In genomic region chr8:98572597-98573514, GRCm38 (mm10) we compare ENCODE assay signal across 10 mouse cellular contexts.
DNase-seq lines count a peak whose midpoint lies in the region; ATAC-seq lines count a peak whose summit lies in the region.
"Had no signal": no experiment of that assay in that cellular context is flagged by ENCODE, and none has a peak within 500 bp of the region (broad histone marks: within the 10 kb centered on the region; RNA-seq: fewer than 3 reads in every experiment).

No protein-coding gene starts in this region.

- peak; percentile 99 for ATAC-seq in forebrain, embryonic 16.5 days
- ATAC-seq in neural tube, embryonic 13.5 days (ENCODE audit: low read depth) = peak; percentile 79
- ATAC-seq: Patski had no signal

- peak overlapping the region; percentile 9; the same call in 1 of the 2 replicates for H3K4me2 ChIP-seq in forebrain, embryonic 16.5 days (ENCODE audit: low read length)
- no peak overlapping the region for H3K4me2 ChIP-seq in neural tube, embryonic 13.5 days
- H3K4me2 ChIP-seq: embryonic facial prominence, embryonic 12.5 days; liver, embryonic 13.5 days had no signal

- no peaks in the 10 kb centered on the region for H3K9me3 ChIP-seq in forebrain, embryonic 16.5 days (ENCODE audit: control insufficient read depth, low read length)
- H3K9me3 ChIP-seq in neural tube, embryonic 13.5 days = no peaks in the 10 kb centered on the region
- H3K9me3 ChIP-seq: embryonic facial prominence, embryonic 12.5 days; liver, embryonic 13.5 days had no signal

- peaks cover 11% of the 10 kb centered on the region for H3K4me1 ChIP-seq in forebrain, embryonic 16.5 days (replicated peaks; ENCODE audit: control insufficient read depth, insufficient read depth, low read length)
- H3K4me1 ChIP-seq in neural tube, embryonic 13.5 days (replicated peaks) = peaks cover 11% of the 10 kb centered on the region; the same call in 1 of the 2 replicates
- H3K4me1 ChIP-seq: embryonic facial prominence, embryonic 12.5 days; liver, embryonic 13.5 days had no signal

- H3K27ac ChIP-seq in forebrain, embryonic 16.5 days (ENCODE audit: low read length) = peak overlapping the region; percentile 85
- peak overlapping the region; percentile 24; the same call in 1 of the 2 replicates for H3K27ac ChIP-seq in neural tube, embryonic 13.5 days (replicated peaks)
- H3K27ac ChIP-seq: embryonic facial prominence, embryonic 12.5 days; liver, embryonic 13.5 days had no signal

- 9% methylated on average over 6 of the region's 6 CpGs for WGBS in forebrain, embryonic 16.5 days
- WGBS in neural tube, embryonic 13.5 days = 22% methylated on average over 6 of the region's 6 CpGs

- H3K4me3 ChIP-seq in forebrain, embryonic 16.5 days (replicated peaks; ENCODE audit: low read length) = no peak overlapping the region
- H3K4me3 ChIP-seq in neural tube, embryonic 13.5 days = no peak overlapping the region
- H3K4me3 ChIP-seq: embryonic facial prominence, embryonic 12.5 days; liver, embryonic 13.5 days had no signal

- H3K36me3 ChIP-seq in forebrain, embryonic 16.5 days (ENCODE audit: control insufficient read depth, insufficient read depth) = no peaks in the 10 kb centered on the region
- no peaks in the 10 kb centered on the region for H3K36me3 ChIP-seq in neural tube, embryonic 13.5 days
- H3K36me3 ChIP-seq: embryonic facial prominence, embryonic 12.5 days; liver, embryonic 13.5 days had no signal

- DNase-seq in brain, embryonic 18.5 days (ENCODE audit: low read depth, low spot score) = peak; percentile 79
- peak; percentile 59 to 83 for DNase-seq in layer of hippocampus, postnatal 14 days (ENCODE audit: low spot score in 2 of 2)
- DNase-seq in ovary, postnatal 36 days (ENCODE audit: low spot score) = no peak
- no peak for DNase-seq in heart, adult 8-10 months (ENCODE audit: low spot score)
- DNase-seq in adrenal gland, adult 18-20 months (ENCODE audit: low spot score in 2 of 2) = no peak
- DNase-seq: liver, embryonic 13.5 days had no signal

- no peaks in the 10 kb centered on the region for H3K27me3 ChIP-seq in forebrain, embryonic 16.5 days (replicated peaks; ENCODE audit: control insufficient read depth, insufficient read depth, low read length)
- H3K27me3 ChIP-seq in neural tube, embryonic 13.5 days = no peaks in the 10 kb centered on the region
- H3K27me3 ChIP-seq: embryonic facial prominence, embryonic 12.5 days; liver, embryonic 13.5 days; Patski had no signal

- no peak overlapping the region for H3K9ac ChIP-seq in forebrain, embryonic 16.5 days (replicated peaks; ENCODE audit: low read depth, low read length)
- H3K9ac ChIP-seq in neural tube, embryonic 13.5 days = no peak overlapping the region
- H3K9ac ChIP-seq: embryonic facial prominence, embryonic 12.5 days; liver, embryonic 13.5 days had no signal

Comparison
In these comparisons a context has a peak if more than half of its experiments do, and no peak if none do; other contexts are left out.
1. DNase-seq: peak in brain, embryonic 18.5 days (single experiment) and layer of hippocampus, postnatal 14 days (2 of 2); none in ovary, postnatal 36 days (single experiment), heart, adult 8-10 months (single experiment) and adrenal gland, adult 18-20 months (0 of 2).